ENCODE assay signal across 7 mouse cellular contexts in the genomic region with DNA sequence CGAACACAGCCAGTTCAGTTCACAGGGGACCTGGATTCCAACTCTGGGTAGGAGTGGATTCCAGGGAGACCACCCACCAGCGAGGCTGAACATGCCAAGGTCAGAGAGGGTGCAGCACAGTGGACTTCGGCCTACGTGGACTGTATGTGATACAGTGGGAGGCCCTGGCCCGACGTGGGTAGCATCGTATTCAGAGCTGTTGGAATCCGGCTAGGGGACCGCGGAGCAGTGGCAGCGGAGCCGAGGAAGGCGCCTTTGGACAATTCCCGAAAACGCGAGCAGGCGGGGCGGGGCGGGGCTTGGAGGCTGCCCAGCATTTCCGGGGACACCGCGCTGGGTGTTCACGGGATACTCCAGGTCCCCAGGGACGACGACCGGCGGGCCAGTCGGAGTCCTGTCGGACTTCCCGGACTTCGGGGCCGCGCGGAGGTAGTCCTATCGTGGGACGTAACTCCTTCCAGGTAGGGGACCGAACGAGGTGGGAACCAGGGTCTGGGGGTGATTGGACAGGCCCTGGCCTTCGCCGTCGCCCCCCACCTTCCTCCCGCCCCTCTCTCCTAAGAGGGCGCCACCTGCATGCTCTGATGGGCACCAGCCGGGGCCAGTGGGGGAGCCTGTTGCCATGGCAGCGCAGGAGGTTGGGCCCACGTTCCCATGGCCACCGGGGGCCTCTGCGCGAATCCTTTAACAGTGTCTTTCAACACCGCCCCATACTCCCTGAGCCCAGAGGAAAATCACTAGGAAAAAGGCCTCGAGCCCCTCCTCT. TPM values are rescaled to one million over a fixed set of nuclear protein-coding genes. Genes with fewer than 3 reads are reported as not detected.
DNase-seq lines count a peak whose midpoint lies in the region; ATAC-seq and TF ChIP-seq lines count a peak whose summit lies in the region.

A gene (plus strand): TSS at position 311 of the 766 bp plus-strand sequence.

- H3K4me3 ChIP-seq in heart, embryonic 12.5 days = peak within 1 kb of the TSS; percentile 55
- peak within 1 kb of the TSS; percentile 59 for H3K4me3 ChIP-seq in kidney, embryonic 16.5 days (ENCODE audit: low read length)
- peak within 1 kb of the TSS; percentile 50 for H3K4me3 ChIP-seq in limb, embryonic 15.5 days
- H3K4me3 ChIP-seq in midbrain, postnatal 0 days (ENCODE audit: low read depth, low read length) = peak within 1 kb of the TSS; percentile 43

- ATAC-seq in erythroid progenitor cell, adult 5-6 weeks (replicated peaks; ENCODE audit: low FRiP score, poor library complexity, severe bottlenecking) = peak; percentile 67
- peak; percentile 83 for ATAC-seq in heart, embryonic 12.5 days (ENCODE audit: insufficient number of reproducible peaks, low FRiP score)
- ATAC-seq in kidney, embryonic 16.5 days (ENCODE audit: low FRiP score, low TSS enrichment) = peak; percentile 91
- ATAC-seq in limb, embryonic 15.5 days (ENCODE audit: insufficient number of reproducible peaks, low FRiP score, low TSS enrichment, low read depth) = peak; percentile 62
- ATAC-seq in midbrain, postnatal 0 days (ENCODE audit: low FRiP score) = peak; percentile 95

- peak within 1 kb of the TSS; percentile 98 for H3K27ac ChIP-seq in heart, embryonic 12.5 days (ENCODE audit: poor library complexity, severe bottlenecking)
- H3K27ac ChIP-seq in kidney, embryonic 16.5 days (ENCODE audit: low read length) = peak within 1 kb of the TSS; percentile 93
- peak within 1 kb of the TSS; percentile 14; the same call in 1 of the 2 replicates for H3K27ac ChIP-seq in limb, embryonic 15.5 days
- peak within 1 kb of the TSS; percentile 60 for H3K27ac ChIP-seq in midbrain, postnatal 0 days (ENCODE audit: low read depth, low read length)

- H3K4me1 ChIP-seq in heart, embryonic 12.5 days (replicated peaks) = peaks cover 59% of the 10 kb centered on the region
- H3K4me1 ChIP-seq in kidney, embryonic 16.5 days (ENCODE audit: insufficient read depth, low read length) = peaks cover 53% of the 10 kb centered on the region
- H3K4me1 ChIP-seq in limb, embryonic 15.5 days = peaks cover 34% of the 10 kb centered on the region
- H3K4me1 ChIP-seq in midbrain, postnatal 0 days (ENCODE audit: insufficient read depth, low read length) = peaks cover 8% of the 10 kb centered on the region; the same call in 1 of the 2 replicates

- no peaks in the 10 kb centered on the region for H3K9me3 ChIP-seq in heart, embryonic 12.5 days (replicated peaks)
- H3K9me3 ChIP-seq in kidney, embryonic 16.5 days (ENCODE audit: low read length) = no peaks in the 10 kb centered on the region
- H3K9me3 ChIP-seq in limb, embryonic 15.5 days = no peaks in the 10 kb centered on the region
- no peaks in the 10 kb centered on the region for H3K9me3 ChIP-seq in midbrain, postnatal 0 days (ENCODE audit: low read length)

- peak within 1 kb of the TSS; percentile 71 for H3K9ac ChIP-seq in heart, embryonic 12.5 days
- peak within 1 kb of the TSS; percentile 73 for H3K9ac ChIP-seq in kidney, embryonic 16.5 days (replicated peaks; ENCODE audit: low read length)
- H3K9ac ChIP-seq in limb, embryonic 15.5 days = peak within 1 kb of the TSS; percentile 24
- H3K9ac ChIP-seq in midbrain, postnatal 0 days (replicated peaks; ENCODE audit: low read length, poor library complexity, severe bottlenecking) = peak within 1 kb of the TSS; percentile 54

- under 1% methylated on average over 51 of the region's 51 CpGs for WGBS in heart, embryonic 12.5 days
- WGBS in kidney, embryonic 16.5 days = 1% methylated on average over 44 of the region's 51 CpGs
- 1% methylated on average over 49 of the region's 51 CpGs for WGBS in limb, embryonic 15.5 days
- 1% methylated on average over 49 of the region's 51 CpGs for WGBS in midbrain, postnatal 0 days

- H3K4me2 ChIP-seq in heart, embryonic 12.5 days = peak within 1 kb of the TSS; percentile 72
- peak within 1 kb of the TSS; percentile 64 for H3K4me2 ChIP-seq in kidney, embryonic 16.5 days (replicated peaks; ENCODE audit: low read depth, low read length)
- peak within 1 kb of the TSS; percentile 85 for H3K4me2 ChIP-seq in limb, embryonic 15.5 days
- peak within 1 kb of the TSS; percentile 53 for H3K4me2 ChIP-seq in midbrain, postnatal 0 days (ENCODE audit: low read depth, low read length, poor library complexity, severe bottlenecking)

- no peaks in the 10 kb centered on the region for H3K36me3 ChIP-seq in heart, embryonic 12.5 days
- H3K36me3 ChIP-seq in kidney, embryonic 16.5 days (ENCODE audit: insufficient read depth, low read length) = no peaks in the 10 kb centered on the region
- H3K36me3 ChIP-seq in limb, embryonic 15.5 days = no peaks in the 10 kb centered on the region
- no peaks in the 10 kb centered on the region for H3K36me3 ChIP-seq in midbrain, postnatal 0 days (ENCODE audit: insufficient read depth, low read length)

- peak; percentile 95 for DNase-seq in brain, adult 2 months (ENCODE audit: low read depth, low spot score)
- peak; percentile 94 for DNase-seq in midbrain, postnatal 0 days (ENCODE audit: low spot score)
- peak; percentile 86 to 90 for DNase-seq in spleen, postnatal 10 days (ENCODE audit: low spot score in 2 of 2)

- H3K27me3 ChIP-seq in heart, embryonic 12.5 days (replicated peaks) = no peaks in the 10 kb centered on the region; the same call in 1 of the 2 replicates
- H3K27me3 ChIP-seq in kidney, embryonic 16.5 days (ENCODE audit: insufficient read depth, low read length) = no peaks in the 10 kb centered on the region
- H3K27me3 ChIP-seq in limb, embryonic 15.5 days = no peaks in the 10 kb centered on the region
- no peaks in the 10 kb centered on the region for H3K27me3 ChIP-seq in midbrain, postnatal 0 days (ENCODE audit: insufficient read depth, low read length)

- peak; percentile 60 for TF ChIP-seq CTCF in midbrain, postnatal 0 days (IDR thresholded peaks at IDR 0.05)

RNA-seq across cellular contexts. Expression of the gene that starts here (rescaled TPM):
- total RNA-seq in erythroid progenitor cell, adult 5-6 weeks (2015; ENCODE audit: low replicate concordance) = 106 and 122 TPM in 2 replicates
- total RNA-seq in erythroid progenitor cell, adult 5-6 weeks (2017; ENCODE audit: low replicate concordance) = 105 and 126 TPM in 2 replicates
- 10.3 and 10.7 TPM in 2 replicates for polyA plus RNA-seq in heart, embryonic 12.5 days (2016; fragmentation: Nextera tagmentation; extraction: Ambion mirVana)
- 17.7 and 23.7 TPM in 2 replicates for polyA plus RNA-seq in kidney, embryonic 16.5 days (2015; fragmentation: Nextera tagmentation; extraction: Ambion mirVana)
- 16.5 and 18.1 TPM in 2 replicates for polyA plus RNA-seq in limb, embryonic 15.5 days (2015; fragmentation: Nextera tagmentation; extraction: Ambion mirVana)
- total RNA-seq in midbrain, postnatal 0 days (2014; rRNA removed) = 40.3 and 43.7 TPM in 2 replicates
- 26.3 and 29.2 TPM in 2 replicates for polyA plus RNA-seq in midbrain, postnatal 0 days (2015; fragmentation: Nextera tagmentation; extraction: Ambion mirVana)

Comparison
In these comparisons a context has a peak if more than half of its experiments do, and no peak if none do; other contexts are left out.
1. Peak in every context shown above with its lines: DNase-seq, ATAC-seq, H3K4me3 ChIP-seq and H3K27ac ChIP-seq.
2. H3K27ac ChIP-seq: peak in every context shown above with its lines; median percentile 98 in heart, embryonic 12.5 days; 93 in kidney, embryonic 16.5 days; 60 in midbrain, postnatal 0 days; 14 in limb, embryonic 15.5 days.